Mouse (Mus musculus): Measurements from ENCODE around the gene Pard6b. TPM values are rescaled to one million over a fixed set of nuclear protein-coding genes. Genes with fewer than 3 reads are reported as not detected.

Gene Pard6b
- polyA plus RNA-seq, 1 experiment: not detected

- TF ChIP-seq CTCF (IDR thresholded peaks at IDR 0.05; ENCODE audit: insufficient read depth, low read depth, low read length) (no peak), POLR2A (IDR thresholded peaks at IDR 0.05; ENCODE audit: insufficient read depth, low read depth, low read length) (no peak)
- 85% methylated on average over 14 of the region's 14 CpGs for WGBS
- H3K27ac ChIP-seq (ENCODE audit: insufficient read depth, low read depth, low read length): no peak overlapping the region
Measured at GRCm38 (mm10) chr2:168127767-168128166, 47.0 kb downstream of the Pard6b start.

GRCm38 (mm10) chr2:168128211-168128859, 47.5 kb downstream of the Pard6b start:
- Histone ChIP-seq H3K4me3 (ENCODE audit: insufficient read depth, low read depth, low read length) (no peak overlapping the region), H3K27ac (ENCODE audit: insufficient read depth, low read depth, low read length) (no peak overlapping the region), H3K4me1 (ENCODE audit: control insufficient read depth, insufficient read depth, low read length) (peaks cover 14% of the 10 kb centered on the region)
- peak; percentile 47; the same call in 1 of the 2 replicates for TF ChIP-seq CTCF (IDR thresholded peaks at IDR 0.05; ENCODE audit: insufficient read depth, low read depth, low read length)
- TF ChIP-seq POLR2A (IDR thresholded peaks at IDR 0.05; ENCODE audit: insufficient read depth, low read depth, low read length): no peak
- 24% methylated on average over 13 of the region's 14 CpGs for WGBS

More at GRCm38 (mm10) chr2:168127767-168128166, 47.0 kb downstream of the Pard6b start:
- peaks cover 14% of the 10 kb centered on the region for H3K4me1 ChIP-seq (ENCODE audit: control insufficient read depth, insufficient read depth, low read length)
- no peak overlapping the region for H3K4me3 ChIP-seq (ENCODE audit: insufficient read depth, low read depth, low read length)

- TF ChIP-seq CTCF (IDR thresholded peaks at IDR 0.05; ENCODE audit: insufficient read depth, low read depth, low read length) (no peak), POLR2A (IDR thresholded peaks at IDR 0.05; ENCODE audit: insufficient read depth, low read depth, low read length) (no peak)
- Histone ChIP-seq H3K4me3 (ENCODE audit: insufficient read depth, low read depth, low read length) (no peak overlapping the region), H3K27ac (ENCODE audit: insufficient read depth, low read depth, low read length) (no peak overlapping the region), H3K4me1 (ENCODE audit: control insufficient read depth, insufficient read depth, low read length) (peaks cover 9% of the 10 kb centered on the region)
- WGBS: 94% methylated on average over 3 of the region's 3 CpGs
Measured at GRCm38 (mm10) chr2:168130046-168130445, 49.2 kb downstream of the Pard6b start.

GRCm38 (mm10) chr2:168137161-168137560, 56.4 kb downstream of the Pard6b start:
- H3K4me1 ChIP-seq (ENCODE audit: control insufficient read depth, insufficient read depth, low read length): no peaks in the 10 kb centered on the region
- TF ChIP-seq POLR2A (IDR thresholded peaks at IDR 0.05; ENCODE audit: insufficient read depth, low read depth, low read length): no peak
- WGBS: 76% methylated on average over 15 of the region's 15 CpGs
- no peak overlapping the region for H3K4me3 ChIP-seq (ENCODE audit: insufficient read depth, low read depth, low read length)
- H3K27ac ChIP-seq (ENCODE audit: insufficient read depth, low read depth, low read length): no peak overlapping the region

- H3K4me1 ChIP-seq (ENCODE audit: control insufficient read depth, insufficient read depth, low read length): peaks cover 6% of the 10 kb centered on the region
- TF ChIP-seq CTCF (IDR thresholded peaks at IDR 0.05; ENCODE audit: insufficient read depth, low read depth, low read length) (no peak), POLR2A (IDR thresholded peaks at IDR 0.05; ENCODE audit: insufficient read depth, low read depth, low read length) (no peak)
- H3K27ac ChIP-seq (ENCODE audit: insufficient read depth, low read depth, low read length): no peak overlapping the region
- WGBS: 40% methylated on average over 5 of the region's 5 CpGs
- H3K4me3 ChIP-seq (ENCODE audit: insufficient read depth, low read depth, low read length): no peak overlapping the region
Measured at GRCm38 (mm10) chr2:168143794-168144193, 63.0 kb downstream of the Pard6b start.

- no peak for TF ChIP-seq POLR2A (IDR thresholded peaks at IDR 0.05; ENCODE audit: insufficient read depth, low read depth, low read length)
- WGBS: 89% methylated on average over 2 of the region's 2 CpGs
- no peak overlapping the region for H3K4me3 ChIP-seq (ENCODE audit: insufficient read depth, low read depth, low read length)
Measured at GRCm38 (mm10) chr2:168145437-168145836, 64.6 kb downstream of the Pard6b start.

GRCm38 (mm10) chr2:168147722-168148432, 67.1 kb downstream of the Pard6b start:
- H3K4me3 ChIP-seq (ENCODE audit: insufficient read depth, low read depth, low read length): no peak overlapping the region
- H3K27ac ChIP-seq (ENCODE audit: insufficient read depth, low read depth, low read length): no peak overlapping the region
- TF ChIP-seq POLR2A (IDR thresholded peaks at IDR 0.05; ENCODE audit: insufficient read depth, low read depth, low read length) (no peak), CTCF (IDR thresholded peaks at IDR 0.05; ENCODE audit: insufficient read depth, low read depth, low read length) (no peak)
- 81% methylated on average over 22 of the region's 22 CpGs for WGBS
- peaks cover 6% of the 10 kb centered on the region for H3K4me1 ChIP-seq (ENCODE audit: control insufficient read depth, insufficient read depth, low read length)

More at GRCm38 (mm10) chr2:168145437-168145836, 64.6 kb downstream of the Pard6b start:
- Histone ChIP-seq H3K27ac (ENCODE audit: insufficient read depth, low read depth, low read length) (no peak overlapping the region), H3K4me1 (ENCODE audit: control insufficient read depth, insufficient read depth, low read length) (peaks cover 6% of the 10 kb centered on the region)

- TF ChIP-seq POLR2A (IDR thresholded peaks at IDR 0.05; ENCODE audit: insufficient read depth, low read depth, low read length): no peak
- no peak for TF ChIP-seq CTCF (IDR thresholded peaks at IDR 0.05; ENCODE audit: insufficient read depth, low read depth, low read length)
- Histone ChIP-seq H3K4me3 (ENCODE audit: insufficient read depth, low read depth, low read length) (no peak overlapping the region), H3K4me1 (ENCODE audit: control insufficient read depth, insufficient read depth, low read length) (peaks cover under 1% of the 10 kb centered on the region; the same call in 1 of the 2 replicates), H3K27ac (ENCODE audit: insufficient read depth, low read depth, low read length) (no peak overlapping the region)
- WGBS: 93% methylated on average over 8 of the region's 8 CpGs
Measured at GRCm38 (mm10) chr2:168149241-168149640, 68.4 kb downstream of the Pard6b start.

Other genes starting within 250 kb of the Pard6b start
- gene Ptpn1, start 148.9 kb upstream of the Pard6b start, polyA plus RNA-seq (2012; ENCODE audit: insufficient read depth, insufficient read length, low replicate concordance, missing spikeins): not detected in 2 replicates
- gene Ripor3, start 70.4 kb upstream of the Pard6b start, polyA plus RNA-seq (2012; ENCODE audit: insufficient read depth, insufficient read length, low replicate concordance, missing spikeins): not detected in 2 replicates
- gene Adnp, start 126.1 kb downstream of the Pard6b start, polyA plus RNA-seq (2012; ENCODE audit: insufficient read depth, insufficient read length, low replicate concordance, missing spikeins): 82.3 TPM in 1 of 2 replicates, not detected in the other
- not detected in 2 replicates for gene Gm20716, start 149.4 kb downstream of the Pard6b start, polyA plus RNA-seq (2012; ENCODE audit: insufficient read depth, insufficient read length, low replicate concordance, missing spikeins)
- 686 TPM in 1 of 2 replicates, not detected in the other for gene Dpm1, start 149.6 kb downstream of the Pard6b start, polyA plus RNA-seq (2012; ENCODE audit: insufficient read depth, insufficient read length, low replicate concordance, missing spikeins)
- gene Mocs3, start 149.6 kb downstream of the Pard6b start, polyA plus RNA-seq (2012; ENCODE audit: insufficient read depth, insufficient read length, low replicate concordance, missing spikeins): not detected in 2 replicates
- not detected in 2 replicates for gene Kcng1, start 200.7 kb downstream of the Pard6b start, polyA plus RNA-seq (2012; ENCODE audit: insufficient read depth, insufficient read length, low replicate concordance, missing spikeins)

Measured in olfactory bulb, adult 2 months (tissue).